Mouse (Mus musculus) liver, embryonic 12.5 days (tissue): ENCODE results near the gene Upk3b. TPM values are rescaled to one million over a fixed set of nuclear protein-coding genes. Genes with fewer than 3 reads are reported as not detected.
"Not testable (repeated sequence)": the region's sequence is repeated elsewhere in the genome, so short reads cannot be mapped to it uniquely, and the experiment has no call there.

ENCODE experiments used
- ATAC-seq: fragments of 200-750 bp; cut with Nextera tagmentation; 2 replicates; pipeline ENCODE4 v1.8.0; 2017; ENCODE audit warnings: moderate number of reproducible peaks, mild to moderate bottlenecking, moderate library complexity
- H3K27ac ChIP-seq: fragments of 300-500 bp; sonication (generic); 2 replicates; pipeline ENCODE4 v1.5.1; 2016; ENCODE audit warnings: mild to moderate bottlenecking
- H3K27me3 ChIP-seq: fragments of 300-500 bp; sonication (generic); replicated peaks from 2 replicates; pipeline ENCODE4 v1.6.1; 2016; ENCODE audit warnings: mild to moderate bottlenecking, moderate library complexity
- H3K36me3 ChIP-seq: fragments of 300-500 bp; sonication (generic); 2 replicates; pipeline ENCODE4 v1.6.1; 2016; ENCODE audit warnings: mild to moderate bottlenecking, moderate library complexity
- H3K4me1 ChIP-seq: fragments of 300-500 bp; sonication (generic); 2 replicates; pipeline ENCODE4 v1.6.1; 2016
- H3K4me2 ChIP-seq: fragments of 300-500 bp; sonication (generic); 2 replicates; pipeline ENCODE4 v1.6.1; 2016; ENCODE audit warnings: mild to moderate bottlenecking, moderate library complexity
- H3K4me3 ChIP-seq: fragments of 300-500 bp; sonication (generic); 2 replicates; pipeline ENCODE4 v1.5.1; 2016; ENCODE audit warnings: mild to moderate bottlenecking, moderate library complexity
- H3K9ac ChIP-seq: fragments of 300-500 bp; sonication (generic); 2 replicates; pipeline ENCODE4 v1.6.1; 2016; ENCODE audit warnings: mild to moderate bottlenecking, moderate library complexity
- H3K9me3 ChIP-seq: fragments of 300-500 bp; sonication (generic); replicated peaks from 2 replicates; pipeline ENCODE4 v1.6.1; 2016; ENCODE audit warnings: mild to moderate bottlenecking, moderate library complexity
- WGBS: fragments of 180-500 bp; shearing (Covaris S2); methylation state at CpG from one replicate; pipeline ENCODE4 v1.1.7; 2016; ENCODE audit not compliant: insufficient replicate concordance; 5-methylcytosine and 5-hydroxymethylcytosine counted together
- polyA plus RNA-seq: library from polyadenylated mRNA; unstranded; fragments of >200 nt; fragmentation: Nextera tagmentation; extraction: Ambion mirVana; gene quantifications from 2 replicates; pipeline ENCODE4 v1.2.1, GENCODE M21; 2016

The Upk3b gene
- polyA plus RNA-seq, 1 experiment from 2014 or later, result 6.9 TPM

- H3K4me3 ChIP-seq, result no peak overlapping the region
- H3K9ac ChIP-seq, result no peak overlapping the region
- no peaks in the 10 kb centered on the region for H3K36me3 ChIP-seq
- WGBS, result 23% methylated on average over 5 of the region's 5 CpGs
- no peak overlapping the region for H3K4me2 ChIP-seq
- peaks cover 17% of the 10 kb centered on the region for H3K4me1 ChIP-seq
- no peaks in the 10 kb centered on the region for H3K9me3 ChIP-seq
- peaks cover 6% of the 10 kb centered on the region for H3K27me3 ChIP-seq
- H3K27ac ChIP-seq, result no peak overlapping the region
- peak; percentile 23; the same call in 1 of the 2 replicates for ATAC-seq
Measured at GRCm38 (mm10) chr5:136040210-136040609, 1.9 kb downstream of the Upk3b start.

- no peak overlapping the region for H3K9ac ChIP-seq
- H3K4me2 ChIP-seq, result no peak overlapping the region
- H3K27me3 ChIP-seq, result peaks cover 6% of the 10 kb centered on the region
- H3K36me3 ChIP-seq, result no peaks in the 10 kb centered on the region
- WGBS, result 30% methylated on average over 2 of the region's 2 CpGs
- no peak overlapping the region for H3K27ac ChIP-seq
- H3K4me1 ChIP-seq, result peaks cover 17% of the 10 kb centered on the region
- H3K9me3 ChIP-seq, result no peaks in the 10 kb centered on the region
- no peak overlapping the region for H3K4me3 ChIP-seq
- ATAC-seq, result 0 out of 2 replicates have a peak, but pooled peaks have one; percentile 21
Measured at GRCm38 (mm10) chr5:136041260-136041659, 3.0 kb downstream of the Upk3b start.

- no peak overlapping the region for H3K4me2 ChIP-seq
- 87% methylated on average over 8 of the region's 8 CpGs for WGBS
- H3K4me3 ChIP-seq, result no peak overlapping the region
- no peak overlapping the region for H3K27ac ChIP-seq
- H3K9ac ChIP-seq, result no peak overlapping the region
- peaks cover 17% of the 10 kb centered on the region for H3K4me1 ChIP-seq
- peaks cover 6% of the 10 kb centered on the region for H3K27me3 ChIP-seq
- H3K9me3 ChIP-seq, result no peaks in the 10 kb centered on the region
- no peaks in the 10 kb centered on the region for H3K36me3 ChIP-seq
- ATAC-seq, result no peak
Measured at GRCm38 (mm10) chr5:136041666-136042065, 3.4 kb downstream of the Upk3b start.

GRCm38 (mm10) chr5:136044865-136045264 is 6.6 kb downstream of the Upk3b start:
- Histone ChIP-seq H3K4me2 (no peak overlapping the region), H3K4me1 (peaks cover 9% of the 10 kb centered on the region), H3K9me3 (no peaks in the 10 kb centered on the region), H3K36me3 (no peaks in the 10 kb centered on the region), H3K9ac (no peak overlapping the region), H3K27me3 (peaks cover 6% of the 10 kb centered on the region), H3K4me3 (no peak overlapping the region), H3K27ac (no peak overlapping the region)
- WGBS, result 55% methylated on average over 13 of the region's 13 CpGs
- no peak for ATAC-seq

- 40% methylated on average over 9 of the region's 9 CpGs for WGBS
- no peak overlapping the region for H3K27ac ChIP-seq
- peaks cover 6% of the 10 kb centered on the region for H3K27me3 ChIP-seq
- ATAC-seq, result no peak
- H3K9ac ChIP-seq, result no peak overlapping the region
- no peaks in the 10 kb centered on the region for H3K36me3 ChIP-seq
- no peaks in the 10 kb centered on the region for H3K9me3 ChIP-seq
- H3K4me2 ChIP-seq, result no peak overlapping the region
- peaks cover 9% of the 10 kb centered on the region for H3K4me1 ChIP-seq
- no peak overlapping the region for H3K4me3 ChIP-seq
Measured at GRCm38 (mm10) chr5:136045408-136045807, 7.1 kb downstream of the Upk3b start.

GRCm38 (mm10) chr5:136045987-136046386 is 7.7 kb downstream of the Upk3b start:
- 3% methylated on average over 10 of the region's 10 CpGs for WGBS
- no peak overlapping the region for H3K4me3 ChIP-seq
- H3K9ac ChIP-seq, result no peak overlapping the region
- H3K27me3 ChIP-seq, result peaks cover 6% of the 10 kb centered on the region
- H3K27ac ChIP-seq, result no peak overlapping the region
- peaks cover 6% of the 10 kb centered on the region for H3K4me1 ChIP-seq
- H3K4me2 ChIP-seq, result no peak overlapping the region
- no peak for ATAC-seq
- no peaks in the 10 kb centered on the region for H3K9me3 ChIP-seq
- H3K36me3 ChIP-seq, result no peaks in the 10 kb centered on the region

- H3K4me3 ChIP-seq, H3K4me2 ChIP-seq, H3K27ac ChIP-seq, ATAC-seq, H3K36me3 ChIP-seq, H3K9ac ChIP-seq, H3K9me3 ChIP-seq, H3K27me3 ChIP-seq, H3K4me1 ChIP-seq: not testable (repeated sequence)
Measured at GRCm38 (mm10) chr5:136048541-136048940, 10.2 kb downstream of the Upk3b start.

- no peaks in the 10 kb centered on the region for H3K9me3 ChIP-seq
- no peak overlapping the region for H3K27ac ChIP-seq
- no peaks in the 10 kb centered on the region for H3K36me3 ChIP-seq
- no peak overlapping the region for H3K9ac ChIP-seq
- H3K4me2 ChIP-seq, result no peak overlapping the region
- no peak for ATAC-seq
- no peak overlapping the region for H3K4me3 ChIP-seq
- no peaks in the 10 kb centered on the region; the same call in 1 of the 2 replicates for H3K27me3 ChIP-seq
- 54% methylated on average over 6 of the region's 6 CpGs for WGBS
- H3K4me1 ChIP-seq, result no peaks in the 10 kb centered on the region
Measured at GRCm38 (mm10) chr5:136049926-136050325, 11.6 kb downstream of the Upk3b start.

GRCm38 (mm10) chr5:136051231-136052085 is 13.2 kb downstream of the Upk3b start:
- no peaks in the 10 kb centered on the region for H3K4me1 ChIP-seq
- peaks cover under 1% of the 10 kb centered on the region; the same call in 1 of the 2 replicates for H3K27me3 ChIP-seq
- 30% methylated on average over 10 of the region's 10 CpGs for WGBS
- no peak overlapping the region for H3K9ac ChIP-seq
- H3K4me2 ChIP-seq, result no peak overlapping the region
- no peak overlapping the region for H3K4me3 ChIP-seq
- H3K36me3 ChIP-seq, result no peaks in the 10 kb centered on the region
- ATAC-seq, result no peak; the same call in 1 of the 2 replicates
- 0 out of 2 replicates have a peak overlapping the region, but pooled peaks have one; percentile 33 for H3K27ac ChIP-seq
- no peaks in the 10 kb centered on the region for H3K9me3 ChIP-seq

- H3K4me1 ChIP-seq, result no peaks in the 10 kb centered on the region
- ATAC-seq, result no peak
- H3K27ac ChIP-seq, result no peak overlapping the region
Measured at GRCm38 (mm10) chr5:136052861-136053655, 14.8 kb downstream of the Upk3b start.

GRCm38 (mm10) chr5:136054301-136055077 is 16.2 kb downstream of the Upk3b start, which contains the start of gene Upk3bl:
TSS of gene Upk3bl (plus strand) at chr5:136054492.
- Histone ChIP-seq H3K27me3 (peaks cover 29% of the 10 kb centered on the region), H3K36me3 (no peaks in the 10 kb centered on the region), H3K27ac (no peak within 1 kb of the TSS), H3K9me3 (no peaks in the 10 kb centered on the region), H3K4me1 (no peaks in the 10 kb centered on the region), H3K9ac (no peak within 1 kb of the TSS), H3K4me3 (no peak within 1 kb of the TSS), H3K4me2 (no peak within 1 kb of the TSS)
- 65% methylated on average over 11 of the region's 11 CpGs for WGBS
- no peak for ATAC-seq

More at GRCm38 (mm10) chr5:136052861-136053655, 14.8 kb downstream of the Upk3b start:
- no peak overlapping the region for H3K4me3 ChIP-seq
- WGBS, result 57% methylated on average over 8 of the region's 8 CpGs
- H3K9me3 ChIP-seq, result no peaks in the 10 kb centered on the region
- no peaks in the 10 kb centered on the region for H3K36me3 ChIP-seq
- peaks cover 15% of the 10 kb centered on the region; the same call in 1 of the 2 replicates for H3K27me3 ChIP-seq
- H3K9ac ChIP-seq, result no peak overlapping the region
- H3K4me2 ChIP-seq, result no peak overlapping the region
